Mouse (Mus musculus) intestine, embryonic 15.5 days (tissue): ENCODE results near the gene Slc6a8. TPM values are rescaled to one million over a fixed set of nuclear protein-coding genes. Genes with fewer than 3 reads are reported as not detected.
A peak's percentile ranks its signal among the peaks of the same experiment; 100 is the strongest.

Source experiments
- ATAC-seq: fragments of 200-750 bp; cut with Nextera tagmentation; 2 replicates; pipeline ENCODE4 v1.8.0; 2017; ENCODE audit warnings: moderate TSS enrichment, moderate library complexity
- H3K27ac ChIP-seq: fragments of 300-500 bp; sonication (generic); 2 replicates; pipeline ENCODE4 v1.5.1; 2015; ENCODE audit warnings: mild to moderate bottlenecking, inconsistent platforms
- H3K27me3 ChIP-seq: fragments of 300-500 bp; sonication (generic); replicated peaks from 2 replicates; pipeline ENCODE4 v1.6.1; 2015; ENCODE audit warnings: inconsistent platforms
- H3K36me3 ChIP-seq: fragments of 300-500 bp; sonication (generic); 2 replicates; pipeline ENCODE4 v1.6.1; 2015; ENCODE audit warnings: inconsistent platforms
- H3K4me1 ChIP-seq: fragments of 300-500 bp; sonication (generic); replicated peaks from 2 replicates; pipeline ENCODE4 v1.6.1; 2015; ENCODE audit warnings: inconsistent platforms
- H3K4me2 ChIP-seq: fragments of 300-500 bp; sonication (generic); replicated peaks from 2 replicates; pipeline ENCODE4 v1.6.1; 2015; ENCODE audit warnings: mild to moderate bottlenecking, inconsistent platforms
- H3K4me3 ChIP-seq: fragments of 300-500 bp; sonication (generic); replicated peaks from 2 replicates; pipeline ENCODE4 v1.5.1; 2015; ENCODE audit warnings: inconsistent platforms
- H3K9ac ChIP-seq: fragments of 300-500 bp; sonication (generic); 2 replicates; pipeline ENCODE4 v1.6.1; 2015; ENCODE audit warnings: inconsistent platforms
- H3K9me3 ChIP-seq: fragments of 300-500 bp; sonication (generic); 2 replicates; pipeline ENCODE4 v1.6.1; 2016; ENCODE audit warnings: inconsistent platforms
- WGBS: fragments of 180-500 bp; shearing (Covaris S2); methylation state at CpG from one replicate; pipeline ENCODE4 v1.1.7; 2015; 5-methylcytosine and 5-hydroxymethylcytosine counted together
- polyA plus RNA-seq: library from polyadenylated mRNA; unstranded; fragments of >200 nt; fragmentation: Nextera tagmentation; extraction: Ambion mirVana; gene quantifications from 2 replicates; pipeline ENCODE4 v1.2.1, GENCODE M21; 2015

Gene Slc6a8
- polyA plus RNA-seq, 1 experiment from 2014 or later: 7.1 TPM

GRCm38 (mm10) chrX:73690917-73691629 is 18.1 kb downstream of the Slc6a8 start:
- Histone ChIP-seq H3K27me3 (no peaks in the 10 kb centered on the region; the same call in 1 of the 2 replicates), H3K27ac (no peak overlapping the region), H3K4me3 (no peak overlapping the region), H3K9me3 (no peaks in the 10 kb centered on the region), H3K4me1 (no peaks in the 10 kb centered on the region), H3K36me3 (no peaks in the 10 kb centered on the region), H3K9ac (no peak overlapping the region), H3K4me2 (no peak overlapping the region)
- ATAC-seq: peak; percentile 59; the same call in 1 of the 2 replicates
- WGBS: 72% methylated on average over 5 of the region's 5 CpGs

- Histone ChIP-seq H3K9ac (no peak overlapping the region), H3K4me2 (no peak overlapping the region), H3K36me3 (no peaks in the 10 kb centered on the region), H3K4me1 (no peaks in the 10 kb centered on the region), H3K9me3 (no peaks in the 10 kb centered on the region), H3K27ac (no peak overlapping the region), H3K4me3 (no peak overlapping the region), H3K27me3 (no peaks in the 10 kb centered on the region)
- 84% methylated on average over 1 of the region's 1 CpGs for WGBS
- no peak for ATAC-seq
Observed at GRCm38 (mm10) chrX:73700472-73700871, 27.5 kb downstream of the Slc6a8 start.

GRCm38 (mm10) chrX:73715476-73716108 is 42.6 kb downstream of the Slc6a8 start:
- WGBS: 29% methylated on average over 21 of the region's 21 CpGs
- Histone ChIP-seq H3K9me3 (no peaks in the 10 kb centered on the region), H3K4me1 (peaks cover 7% of the 10 kb centered on the region), H3K4me2 (peak overlapping the region; percentile 69), H3K27me3 (no peaks in the 10 kb centered on the region), H3K4me3 (peak overlapping the region; percentile 53), H3K9ac (peak overlapping the region; percentile 58), H3K27ac (peak overlapping the region; percentile 82), H3K36me3 (no peaks in the 10 kb centered on the region)
- ATAC-seq: peak; percentile 45

- 13% methylated on average over 43 of the region's 45 CpGs for WGBS
Observed at GRCm38 (mm10) chrX:73716109-73716661, 43.2 kb downstream of the Slc6a8 start, which contains the start of the genes Bcap31 and Abcd1. Gene Bcap31 (minus strand): TSS chrX:73716175. Gene Abcd1 (plus strand): TSS chrX:73716597.

GRCm38 (mm10) chrX:73716709-73717545 is 44.0 kb downstream of the Slc6a8 start:
- WGBS: 30% methylated on average over 30 of the region's 30 CpGs
- peak; percentile 46; the same call in 1 of the 2 replicates for ATAC-seq

More at GRCm38 (mm10) chrX:73716109-73716661, 43.2 kb downstream of the Slc6a8 start, which contains the start of the genes Bcap31 and Abcd1:
- Histone ChIP-seq H3K4me2 (peak within 1 kb of the TSS; percentile 69), H3K4me1 (peaks cover 7% of the 10 kb centered on the region), H3K4me3 (peak within 1 kb of the TSS; percentile 53), H3K27me3 (no peaks in the 10 kb centered on the region), H3K36me3 (no peaks in the 10 kb centered on the region), H3K27ac (peak within 1 kb of the TSS; percentile 82), H3K9me3 (no peaks in the 10 kb centered on the region), H3K9ac (peak within 1 kb of the TSS; percentile 58)
- peak; percentile 95 for ATAC-seq

GRCm38 (mm10) chrX:73717667-73718066 is 44.7 kb downstream of the Slc6a8 start:
- WGBS: 65% methylated on average over 11 of the region's 11 CpGs
- H3K9ac ChIP-seq: peak overlapping the region; percentile 53

More at GRCm38 (mm10) chrX:73716709-73717545, 44.0 kb downstream of the Slc6a8 start:
- no peaks in the 10 kb centered on the region for H3K9me3 ChIP-seq
- no peaks in the 10 kb centered on the region for H3K36me3 ChIP-seq
- peak overlapping the region; percentile 69 for H3K4me2 ChIP-seq
- H3K4me1 ChIP-seq: peaks cover 7% of the 10 kb centered on the region
- H3K27ac ChIP-seq: peak overlapping the region; percentile 82
- H3K4me3 ChIP-seq: peak overlapping the region; percentile 53
- peak overlapping the region; percentile 53 for H3K9ac ChIP-seq
- no peaks in the 10 kb centered on the region for H3K27me3 ChIP-seq

GRCm38 (mm10) chrX:73718271-73718670 is 45.3 kb downstream of the Slc6a8 start:
- ATAC-seq: no peak
- peaks cover 7% of the 10 kb centered on the region for H3K4me1 ChIP-seq
- 49% methylated on average over 3 of the region's 3 CpGs for WGBS
- 0 out of 2 replicates have a peak overlapping the region, but pooled peaks have one; percentile 53 for H3K4me3 ChIP-seq
- H3K9ac ChIP-seq: no peak overlapping the region
- H3K4me2 ChIP-seq: peak overlapping the region; percentile 69
- no peaks in the 10 kb centered on the region for H3K9me3 ChIP-seq
- H3K27ac ChIP-seq: no peak overlapping the region; the same call in 1 of the 2 replicates
- no peaks in the 10 kb centered on the region for H3K36me3 ChIP-seq
- no peaks in the 10 kb centered on the region for H3K27me3 ChIP-seq

More at GRCm38 (mm10) chrX:73717667-73718066, 44.7 kb downstream of the Slc6a8 start:
- Histone ChIP-seq H3K9me3 (no peaks in the 10 kb centered on the region), H3K27me3 (no peaks in the 10 kb centered on the region), H3K36me3 (no peaks in the 10 kb centered on the region), H3K4me3 (peak overlapping the region; percentile 53), H3K27ac (no peak overlapping the region), H3K4me1 (peaks cover 7% of the 10 kb centered on the region), H3K4me2 (peak overlapping the region; percentile 69)
- ATAC-seq: no peak

- peaks cover 7% of the 10 kb centered on the region for H3K4me1 ChIP-seq
- H3K9ac ChIP-seq: no peak overlapping the region
- H3K4me2 ChIP-seq: peak overlapping the region; percentile 69
- H3K27ac ChIP-seq: no peak overlapping the region; the same call in 1 of the 2 replicates
- H3K9me3 ChIP-seq: no peaks in the 10 kb centered on the region
- H3K4me3 ChIP-seq: no peak overlapping the region
- no peaks in the 10 kb centered on the region for H3K27me3 ChIP-seq
- WGBS: 40% methylated on average over 5 of the region's 5 CpGs
- ATAC-seq: no peak
- no peaks in the 10 kb centered on the region for H3K36me3 ChIP-seq
Observed at GRCm38 (mm10) chrX:73718686-73719362, 45.9 kb downstream of the Slc6a8 start.

- WGBS: 32% methylated on average over 1 of the region's 1 CpGs
- Histone ChIP-seq H3K27ac (no peak overlapping the region), H3K4me2 (no peak overlapping the region), H3K9me3 (no peaks in the 10 kb centered on the region), H3K9ac (no peak overlapping the region), H3K36me3 (no peaks in the 10 kb centered on the region), H3K4me1 (no peaks in the 10 kb centered on the region), H3K27me3 (no peaks in the 10 kb centered on the region), H3K4me3 (no peak overlapping the region)
- ATAC-seq: peak; percentile 89
Observed at GRCm38 (mm10) chrX:73730908-73731307, 58.0 kb downstream of the Slc6a8 start.
